Mouse (Mus musculus) adrenal gland, postnatal 4 days (tissue): ENCODE results near the gene Olfr373. TPM values are rescaled to one million over a fixed set of nuclear protein-coding genes. Genes with fewer than 3 reads are reported as not detected.

ENCODE experiments used
- DNase-seq, 2 experiments: peaks; one replicate each; pipeline ENCODE4 v3.0.0; 2021 to 2022; ENCODE audit warnings: low spot score in 2 of 2, mixed read lengths in 2 of 2
- total RNA-seq, 2 experiments: library from RNA; stranded (reverse); gene quantifications; 2 replicates each; pipeline ENCODE4 v1.2.3; 2021

Olfr373 gene
- total RNA-seq, 2 experiments from 2014 or later = 0.08 TPM; not detected in 1

DNA sequence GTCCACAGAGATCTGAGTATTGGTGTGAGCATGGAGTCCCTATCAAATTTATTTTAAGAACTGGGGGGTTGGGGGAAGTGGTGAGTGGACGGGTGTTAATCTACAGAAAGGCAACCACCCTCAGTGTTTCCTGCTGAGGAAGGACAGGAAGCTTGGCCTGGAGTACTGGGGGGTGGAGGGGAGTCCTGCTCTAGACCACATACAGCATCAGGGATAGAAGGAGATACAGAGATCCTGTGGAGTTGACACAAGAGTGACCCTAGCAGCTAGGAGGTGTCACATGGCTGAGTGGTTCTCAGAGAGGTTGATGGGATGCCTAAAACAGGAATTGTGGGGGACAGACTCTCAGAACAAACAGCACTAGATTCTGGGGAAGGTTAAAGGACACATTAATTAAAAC, 50.5 kb downstream of the Olfr373 start:
- no peak for DNase-seq

DNA sequence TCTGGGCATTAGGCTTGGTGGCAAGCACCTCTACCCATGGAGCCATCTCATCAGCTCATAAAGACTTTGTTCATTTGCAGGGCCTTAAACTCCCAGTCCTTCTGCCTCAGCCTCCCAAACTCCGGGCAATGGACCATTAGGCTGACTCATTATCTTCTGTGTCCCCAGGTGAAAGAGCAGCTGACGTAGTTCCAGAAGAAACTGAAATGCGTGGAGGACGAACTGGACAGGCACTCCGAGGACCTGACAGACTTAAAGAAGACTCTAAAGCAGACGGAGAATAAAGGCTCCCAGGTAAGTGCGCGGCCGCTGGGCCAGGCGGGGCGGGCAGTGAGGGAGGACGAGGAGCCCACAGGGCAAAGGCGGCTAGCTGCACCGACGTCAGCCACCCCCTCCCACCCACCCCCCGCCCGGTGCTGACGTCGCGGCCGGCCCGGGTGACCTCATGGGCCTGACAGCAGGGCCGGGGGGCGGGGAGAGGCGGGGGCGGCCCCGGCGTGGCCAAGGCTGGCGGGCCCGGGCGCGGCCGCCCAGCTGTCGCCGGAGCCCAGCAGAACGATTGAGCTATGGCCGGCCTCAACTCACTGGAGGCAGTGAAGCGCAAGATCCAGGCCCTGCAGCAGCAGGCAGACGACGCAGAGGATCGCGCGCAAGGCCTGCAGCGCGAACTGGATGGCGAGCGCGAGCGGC, 51.9 kb downstream of the Olfr373 start, which contains the start of gene Tpm4:
TSS of gene Tpm4 (plus strand) at position 220 of the 690 bp plus-strand sequence.
- peak; percentile 32 to 45 for DNase-seq

DNA sequence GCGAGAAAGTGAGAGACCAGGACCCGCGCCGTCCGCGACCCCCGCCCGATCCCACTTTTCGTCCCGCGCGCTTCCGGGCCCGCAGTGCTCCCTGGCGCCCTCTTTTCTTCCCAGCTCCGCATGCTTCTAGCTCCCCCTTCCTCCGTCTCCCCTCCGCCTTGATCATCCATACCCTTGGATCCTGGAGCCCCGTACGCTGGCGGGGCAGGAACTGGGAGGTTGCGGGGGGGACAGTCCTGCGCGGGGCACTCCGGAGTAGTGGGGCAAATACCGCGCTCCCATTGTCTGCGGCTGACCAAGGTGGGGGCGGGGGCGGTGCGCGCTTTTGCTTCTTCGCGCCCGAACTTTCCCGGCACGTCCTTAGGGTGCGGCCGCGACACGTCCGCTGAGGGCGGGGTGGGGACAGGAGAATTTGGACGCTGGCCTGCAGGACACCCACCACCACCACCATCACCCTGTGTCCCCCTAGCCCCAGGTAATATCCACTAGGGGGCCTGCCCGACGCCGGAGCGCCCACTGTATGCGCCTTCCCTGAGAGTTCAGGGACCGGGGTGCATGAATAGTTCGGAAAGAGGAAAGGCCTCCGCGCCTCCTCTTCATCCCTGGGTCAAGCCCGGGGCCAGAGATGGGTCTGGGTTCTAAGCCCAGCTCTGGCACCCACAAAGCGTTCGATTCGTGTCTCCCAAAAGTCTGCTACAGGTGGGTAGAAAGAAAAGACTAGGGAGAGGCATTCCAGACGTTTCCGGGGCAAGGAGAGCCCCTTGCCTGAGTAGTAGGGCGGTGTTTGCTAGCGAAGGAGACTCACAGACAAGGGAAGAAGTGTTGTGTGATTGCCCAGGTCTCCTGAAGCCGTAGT, 52.7 kb downstream of the Olfr373 start:
- DNase-seq = no peak

DNA sequence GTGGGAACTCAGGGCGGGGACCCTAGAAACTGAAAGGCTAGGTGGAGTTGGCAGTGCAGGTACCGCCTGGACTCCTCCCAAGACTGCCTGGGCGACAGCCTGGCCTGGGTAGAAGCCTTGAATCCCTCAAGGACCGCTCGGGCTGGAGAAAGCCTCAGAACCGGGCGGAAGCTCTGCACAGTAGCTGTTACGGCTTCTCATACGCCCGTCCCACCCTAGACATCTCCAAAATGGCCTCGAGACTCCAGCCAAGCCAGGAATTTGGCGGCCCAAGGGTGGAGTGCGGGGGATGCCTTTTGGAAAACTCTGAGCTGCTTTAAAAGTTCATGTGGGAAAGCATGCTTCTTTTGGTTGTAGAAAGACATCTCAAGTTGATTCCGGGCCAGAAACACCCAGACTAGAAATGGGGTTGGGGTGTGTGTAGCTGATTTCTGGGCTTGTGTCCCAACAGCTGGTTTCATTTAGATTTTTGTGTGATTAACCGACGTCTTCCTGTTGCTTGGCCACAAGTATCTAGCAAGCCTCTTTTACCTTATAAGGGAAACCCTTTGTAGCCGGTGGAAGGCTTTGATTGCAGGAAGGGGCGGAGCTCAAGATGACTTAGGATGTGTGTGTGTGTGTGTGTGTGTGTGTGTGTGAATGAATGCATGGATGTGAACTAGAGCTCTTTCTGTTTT, 53.5 kb downstream of the Olfr373 start:
- peak; percentile 18 to 30 for DNase-seq

DNA sequence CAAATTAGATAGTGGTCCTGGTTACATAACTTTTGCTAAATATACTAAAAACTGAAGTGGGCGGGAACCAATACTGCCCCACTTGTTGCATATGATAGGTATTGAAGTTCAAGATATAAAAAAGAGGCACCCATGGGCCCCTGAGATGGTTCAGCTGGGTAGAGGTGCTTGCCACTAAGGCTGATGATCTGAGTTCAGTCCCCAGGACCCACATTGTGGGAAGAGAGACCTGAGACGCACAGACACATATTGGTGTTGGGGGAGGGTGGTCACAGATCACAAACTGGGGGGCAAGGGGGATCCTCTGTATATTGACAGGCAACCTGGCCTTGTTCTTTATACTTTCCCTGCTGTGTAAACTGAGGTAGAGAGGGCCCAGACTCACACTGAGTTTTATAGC, 54.5 kb downstream of the Olfr373 start:
- DNase-seq = no peak

DNA sequence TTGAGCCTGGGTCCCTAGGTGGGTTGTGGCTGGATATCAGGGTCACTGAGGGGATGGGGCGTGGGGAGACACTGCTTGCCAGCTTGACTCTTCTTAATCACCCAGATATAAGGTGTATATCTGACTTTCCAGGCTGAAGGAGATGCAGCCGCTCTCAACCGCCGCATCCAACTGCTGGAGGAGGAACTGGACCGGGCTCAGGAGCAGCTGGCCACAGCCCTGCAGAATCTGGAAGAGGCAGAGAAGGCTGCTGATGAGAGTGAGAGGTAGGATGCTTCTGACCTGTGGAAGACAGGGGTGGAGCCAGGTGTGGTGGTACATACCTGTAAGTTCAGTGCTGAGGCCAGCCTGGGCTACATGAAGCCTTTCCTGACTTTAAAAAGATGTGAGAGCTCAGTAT, 55.5 kb downstream of the Olfr373 start:
- no peak for DNase-seq

DNA sequence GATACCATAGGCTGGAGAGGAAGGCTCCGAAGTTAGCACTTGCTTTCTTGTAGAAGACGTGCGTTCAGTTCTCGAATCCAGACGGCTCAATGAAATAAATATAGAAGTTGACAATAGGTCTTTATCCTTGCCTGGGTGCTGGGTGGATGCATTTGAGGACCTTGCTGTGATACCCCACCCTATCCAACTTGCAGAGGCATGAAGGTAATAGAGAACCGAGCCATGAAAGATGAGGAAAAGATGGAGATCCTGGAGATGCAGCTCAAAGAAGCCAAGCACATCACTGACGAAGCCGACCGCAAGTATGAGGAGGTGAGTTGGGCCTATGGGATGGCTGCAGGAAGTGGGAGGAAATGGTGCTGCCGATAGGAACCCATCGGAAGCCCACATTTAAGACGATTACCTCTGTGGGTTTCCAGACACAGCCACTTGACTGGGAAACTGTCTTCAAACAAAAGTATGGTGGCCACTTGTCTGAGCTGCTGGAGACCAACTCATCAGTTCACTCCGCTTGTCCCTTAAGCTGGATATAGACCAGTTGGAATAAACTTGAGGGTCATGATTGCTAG, 60.4 kb downstream of the Olfr373 start:
- no peak for DNase-seq

DNA sequence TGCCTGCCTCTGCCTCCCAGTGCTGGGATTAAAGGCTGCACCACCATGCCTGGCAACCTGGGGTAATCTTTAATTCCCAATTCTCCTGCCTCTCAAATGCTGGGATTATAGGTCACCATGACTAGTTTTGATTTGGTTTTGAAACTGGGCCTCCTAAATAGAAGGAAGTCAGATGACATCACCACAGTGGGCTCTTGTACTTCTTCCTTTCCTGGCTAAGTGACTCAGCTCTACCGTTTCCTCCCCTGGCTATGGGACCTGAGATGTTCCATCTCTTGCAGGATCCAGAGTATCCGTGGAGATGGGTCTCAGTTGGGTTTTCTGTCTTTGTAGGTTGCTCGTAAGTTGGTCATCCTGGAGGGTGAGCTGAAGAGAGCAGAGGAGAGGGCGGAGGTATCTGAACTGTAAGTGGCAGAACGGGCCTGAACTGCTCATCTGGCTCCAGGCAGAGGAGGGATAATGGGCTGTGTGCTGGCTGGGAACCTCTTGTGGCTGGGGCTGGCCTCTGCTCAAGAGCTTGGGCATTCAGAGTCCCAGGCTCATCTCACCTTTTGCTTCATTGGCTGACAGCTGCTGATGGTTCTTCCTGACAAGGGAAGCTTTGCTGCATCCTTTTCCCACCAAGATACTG, 61.5 kb downstream of the Olfr373 start:
- no peak for DNase-seq

DNA sequence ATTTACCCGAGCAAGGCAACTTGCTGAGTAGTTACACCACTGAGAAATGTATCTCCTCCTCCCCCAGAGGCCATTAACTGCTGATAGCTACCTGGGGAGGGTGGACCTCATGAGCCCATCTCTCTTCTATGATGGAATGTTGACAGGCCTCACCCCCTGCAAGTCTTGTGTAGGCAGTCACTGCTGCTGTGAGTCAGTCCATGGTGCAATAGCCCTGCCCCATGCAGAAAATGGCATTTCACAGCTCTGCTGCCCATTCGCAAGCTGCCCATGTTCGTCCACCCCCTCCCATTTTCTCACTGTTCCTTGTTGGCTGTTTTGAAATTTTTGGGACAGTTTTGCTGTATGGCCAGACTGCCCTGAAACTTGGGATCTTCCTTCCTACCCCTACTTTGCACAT, 62.5 kb downstream of the Olfr373 start:
- no peak for DNase-seq

DNA sequence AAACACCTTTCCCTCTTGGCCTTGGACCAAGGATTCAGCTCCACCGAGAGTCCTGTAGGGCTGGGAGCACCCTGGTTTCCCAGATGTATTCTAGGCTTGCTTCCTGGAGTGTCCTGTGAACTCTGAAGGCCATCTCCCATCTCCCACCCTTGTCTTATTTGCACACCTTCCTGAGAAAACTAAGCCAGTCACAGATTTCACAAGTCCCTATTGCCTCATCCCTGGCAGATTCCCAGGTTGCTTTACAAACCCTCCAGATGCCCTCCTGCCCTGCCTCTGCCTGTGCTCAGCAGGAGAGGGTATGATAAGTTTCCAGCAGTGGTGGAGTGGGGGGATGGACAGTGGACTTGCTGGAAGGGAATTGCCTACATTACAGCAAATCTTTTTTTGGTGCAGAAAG, 63.1 kb downstream of the Olfr373 start:
- DNase-seq = no peak

DNA sequence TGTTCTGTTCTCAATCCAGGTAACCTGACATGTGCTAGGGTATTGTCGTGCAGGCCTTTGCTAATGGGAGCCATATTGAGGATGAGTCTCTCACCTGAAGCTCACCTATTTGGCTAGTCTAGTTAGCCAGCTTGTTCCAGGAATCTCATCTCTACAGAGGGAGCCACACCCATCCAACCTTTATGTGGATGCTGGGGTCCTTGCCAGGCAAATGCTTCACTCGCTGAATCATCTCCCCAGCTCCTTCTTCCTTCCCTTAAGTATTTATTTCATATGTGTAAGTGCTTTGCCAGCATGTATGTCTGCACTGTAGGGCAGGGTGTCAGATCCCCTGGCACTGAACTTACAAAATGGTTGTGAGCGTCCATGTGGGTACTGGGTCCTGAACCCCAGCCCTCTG, 63.6 kb downstream of the Olfr373 start:
- DNase-seq = no peak

DNA sequence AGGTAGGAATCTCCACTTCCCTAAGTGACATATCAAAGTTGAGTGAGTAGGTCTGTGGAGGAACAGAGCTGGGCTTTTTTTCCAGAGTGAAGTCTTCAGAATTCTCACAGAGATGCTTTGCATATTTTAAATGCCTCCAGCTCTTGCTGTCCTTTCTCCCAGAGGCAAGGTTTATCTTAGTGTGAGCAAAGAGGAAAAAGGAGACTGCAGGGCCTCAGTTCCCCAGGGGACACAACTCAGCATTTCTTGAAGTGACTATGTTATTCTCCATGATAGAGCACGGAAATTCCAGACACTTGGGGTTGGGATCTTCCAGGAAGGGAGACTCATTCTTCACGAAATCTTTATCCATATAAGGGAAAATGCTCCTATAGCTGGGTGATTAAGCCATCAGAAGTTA, 64.3 kb downstream of the Olfr373 start:
- DNase-seq = no peak

DNA sequence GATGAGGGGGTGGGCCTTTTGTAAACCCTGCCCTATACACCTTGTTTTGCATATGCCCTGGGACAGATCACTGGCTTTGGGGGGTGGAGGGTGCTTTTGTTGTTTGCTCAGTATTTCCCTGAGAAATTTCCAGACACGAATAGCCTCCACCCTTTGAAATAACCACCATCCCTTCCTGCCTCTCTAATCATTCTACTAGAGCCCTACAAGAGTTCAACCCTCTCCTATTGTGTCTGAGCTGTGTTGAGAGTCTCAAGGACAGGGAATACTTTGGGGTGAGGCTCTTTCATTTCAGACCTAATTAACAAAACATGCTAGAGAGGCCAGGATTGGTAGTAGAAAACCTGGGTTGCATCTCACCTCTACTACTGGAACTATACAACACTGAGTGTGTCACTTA, 66.1 kb downstream of the Olfr373 start:
- DNase-seq = no peak

DNA sequence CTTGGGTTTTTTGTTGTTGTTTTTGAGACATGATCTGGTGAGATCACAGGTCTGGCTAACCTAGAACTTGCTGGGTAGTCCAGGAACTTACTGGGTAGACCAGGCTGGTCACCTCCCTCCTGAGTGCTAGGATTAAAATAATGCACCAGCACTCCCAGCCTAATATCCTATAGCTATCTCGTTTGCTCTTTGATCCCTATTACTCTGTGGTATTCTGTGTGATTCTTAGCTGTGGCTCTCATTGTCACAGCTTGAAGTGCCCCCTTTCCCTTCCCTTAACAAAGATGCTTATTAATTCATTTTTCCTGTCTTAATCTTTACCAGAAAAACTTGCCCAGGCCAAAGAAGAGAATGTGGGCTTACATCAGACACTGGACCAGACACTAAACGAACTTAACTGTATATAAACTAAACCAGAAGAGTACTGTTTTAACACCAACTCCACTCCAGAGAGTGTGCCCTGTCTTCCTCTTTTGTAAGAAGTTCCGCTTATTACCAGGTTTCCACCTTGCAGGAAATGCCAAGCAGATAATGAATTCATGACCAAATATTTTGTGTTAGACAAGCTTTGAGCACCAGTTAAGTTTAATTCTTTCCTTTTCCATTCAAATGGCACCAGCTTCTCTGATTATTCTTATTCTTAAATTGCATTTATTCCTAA, 68.6 kb downstream of the Olfr373 start:
- DNase-seq = no peak

Other genes with a start within 250 kb of the Olfr373 start
- gene Zfp709, start 201.2 kb upstream of the Olfr373 start, total RNA-seq = 10 to 100 TPM; 11.6 to 14.6 TPM
- gene Zfp882, start 174.6 kb upstream of the Olfr373 start, total RNA-seq = 1 to 10 TPM; 7.7 to 9.6 TPM
- gene Zfp617, start 174.5 kb upstream of the Olfr373 start, total RNA-seq = 10 to 100 TPM; 32.4 to 37.2 TPM
- 10 to 100 TPM; 32.9 to 33.4 TPM for gene Zfp961, start 132.1 kb upstream of the Olfr373 start, total RNA-seq
- 1 to 10 TPM; 1.5 to 1.7 TPM for gene Cyp4f18, start 73.6 kb upstream of the Olfr373 start, total RNA-seq
- not detected for gene Olfr372, start 42.0 kb upstream of the Olfr373 start, total RNA-seq
- gene Olfr374, start 23.9 kb downstream of the Olfr373 start, total RNA-seq = not detected
- 100 to 1,000 TPM; 232 to 267 TPM for gene Tpm4, start 51.8 kb downstream of the Olfr373 start, total RNA-seq
- gene Rab8a, start 78.0 kb downstream of the Olfr373 start, total RNA-seq = 10 to 100 TPM; 64.1 to 67.7 TPM
- not detected for gene Hsh2d, start 106.5 kb downstream of the Olfr373 start, total RNA-seq
- gene Cib3, start 129.7 kb downstream of the Olfr373 start, total RNA-seq = not detected
- not detected for gene Gm11034, start 130.5 kb downstream of the Olfr373 start, total RNA-seq
- 10 to 100 TPM; 67.3 to 72.7 TPM for gene Fam32a, start 136.6 kb downstream of the Olfr373 start, total RNA-seq
- gene Ap1m1, start 156.8 kb downstream of the Olfr373 start, total RNA-seq = 10 to 100 TPM; 75.7 to 81.1 TPM
- 10 to 100 TPM; 30.9 to 31.2 TPM for gene Gm10282, start 222.1 kb downstream of the Olfr373 start, total RNA-seq
- 10 to 100 TPM; 40.6 to 41.4 TPM for gene Klf2, start 235.9 kb downstream of the Olfr373 start, total RNA-seq